Mouse (Mus musculus): ENCODE measurements around the gene Pigm. TPM values are rescaled to one million over a fixed set of nuclear protein-coding genes. Genes with fewer than 3 reads are reported as not detected.

Gene Pigm
- polyA plus RNA-seq (2012; rRNA removed), result 8.2 and 9.1 TPM in 2 replicates

DNA sequence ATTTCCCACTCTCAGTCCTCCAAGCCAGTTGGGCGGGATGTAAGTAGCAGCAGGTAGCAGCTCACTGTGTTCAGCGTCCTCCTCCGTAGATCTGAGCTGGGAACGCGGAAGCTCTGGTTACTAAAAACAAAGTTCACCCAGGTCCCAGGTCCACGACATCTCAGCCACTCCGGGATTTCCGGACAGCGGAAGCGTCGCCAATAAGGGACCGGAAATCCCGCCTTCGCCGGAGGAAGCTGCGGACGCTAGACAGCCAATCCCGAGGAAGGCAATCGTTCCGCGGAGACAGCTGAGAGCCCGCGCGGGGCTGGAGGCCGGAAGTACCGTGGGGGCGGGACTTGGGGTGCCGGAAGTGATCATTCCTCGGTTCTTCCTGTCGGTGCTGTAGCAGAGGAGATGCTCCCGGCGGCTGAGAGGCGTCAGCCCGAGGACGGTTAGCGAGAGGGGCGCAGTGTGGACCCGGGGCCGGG, at the start of gene Pigm:
TSS of gene Pigm (plus strand) at position 349 of the 470 bp plus-strand sequence.
- under 1% methylated on average over 39 of the region's 39 CpGs for WGBS
- no peak for TF ChIP-seq CTCF (IDR thresholded peaks at IDR 0.05; ENCODE audit: insufficient read depth, low read length)
- peak; percentile 94 for TF ChIP-seq POLR2A (IDR thresholded peaks at IDR 0.05; ENCODE audit: borderline replicate concordance, extremely low read depth, low read depth, low read length)
- DNase-seq, result peak; percentile 95
- peaks cover 16% of the 10 kb centered on the region for H3K4me1 ChIP-seq (ENCODE audit: control insufficient read depth, insufficient read depth, low read length)
- peak within 1 kb of the TSS; percentile 86 for H3K4me3 ChIP-seq (replicated peaks; ENCODE audit: extremely low read depth, low read depth, low read length)

DNA sequence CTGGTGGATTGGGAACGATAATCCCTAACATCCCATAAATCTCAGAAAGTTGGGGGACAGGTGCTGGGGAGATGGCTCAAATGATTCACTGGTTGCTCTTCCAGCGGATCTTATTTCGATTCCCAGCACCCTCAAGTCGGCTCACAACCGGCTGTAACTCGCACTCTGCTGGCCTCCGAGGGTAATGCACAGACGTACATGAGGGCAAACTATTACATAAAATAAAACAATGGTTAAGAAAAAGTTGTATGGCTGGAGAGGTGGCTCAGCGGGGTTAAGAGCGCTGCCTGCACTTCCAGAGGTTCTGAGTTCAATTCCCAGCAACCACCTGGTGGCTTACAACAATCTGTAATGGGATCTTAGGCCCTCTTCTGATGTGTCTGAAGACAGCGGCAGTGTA, 49.7 kb upstream of the Pigm start:
- H3K4me3 ChIP-seq (replicated peaks; ENCODE audit: extremely low read depth, low read depth, low read length), result no peak overlapping the region
- TF ChIP-seq CTCF (IDR thresholded peaks at IDR 0.05; ENCODE audit: insufficient read depth, low read length), result no peak
- TF ChIP-seq POLR2A (IDR thresholded peaks at IDR 0.05; ENCODE audit: borderline replicate concordance, extremely low read depth, low read depth, low read length), result no peak
- no peak for DNase-seq
- WGBS, result 54% methylated on average over 11 of the region's 11 CpGs
- H3K4me1 ChIP-seq (ENCODE audit: control insufficient read depth, insufficient read depth, low read length), result peaks cover 6% of the 10 kb centered on the region

DNA sequence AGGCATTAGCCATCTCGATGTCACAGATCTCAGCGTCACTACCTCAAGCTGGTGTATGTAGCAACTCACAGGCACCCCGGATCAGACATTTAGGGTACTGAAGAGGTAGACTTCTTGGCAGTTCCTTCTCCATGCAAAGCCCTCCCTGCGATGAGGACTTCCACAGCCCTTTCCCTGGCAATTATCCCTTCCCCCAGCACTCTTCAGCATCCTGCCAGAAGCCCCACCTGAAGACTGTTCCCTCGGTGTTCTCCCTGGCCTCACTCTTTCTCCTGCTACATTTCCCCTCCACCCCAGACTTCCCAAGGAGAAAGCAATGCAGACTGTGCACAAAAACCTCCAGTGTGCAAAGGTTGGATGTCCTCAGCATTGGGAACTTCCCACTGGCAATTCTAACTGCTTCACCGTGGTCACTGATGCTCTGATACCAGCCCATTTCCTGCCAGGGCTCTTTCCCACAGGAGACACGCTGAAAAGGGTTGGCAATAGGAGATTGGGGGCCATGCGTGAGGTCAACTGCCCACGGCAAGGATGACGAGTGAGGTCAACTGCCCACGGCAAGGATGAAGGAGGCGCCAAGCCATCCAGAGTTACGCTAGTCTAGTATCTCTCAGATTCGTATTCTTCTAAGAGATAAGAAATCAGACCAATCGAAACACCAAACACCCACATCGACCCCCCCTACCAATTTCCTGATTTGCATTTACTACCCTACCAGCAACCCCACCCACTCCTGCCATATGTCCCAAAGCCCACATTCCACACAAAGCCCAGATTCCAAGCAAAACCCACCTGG, 48.9 kb upstream of the Pigm start:
- WGBS, result 78% methylated on average over 16 of the region's 16 CpGs
- DNase-seq, result no peak
- H3K4me3 ChIP-seq (replicated peaks; ENCODE audit: extremely low read depth, low read depth, low read length), result no peak overlapping the region
- no peak for TF ChIP-seq CTCF (IDR thresholded peaks at IDR 0.05; ENCODE audit: insufficient read depth, low read length)
- TF ChIP-seq POLR2A (IDR thresholded peaks at IDR 0.05; ENCODE audit: borderline replicate concordance, extremely low read depth, low read depth, low read length), result no peak
- peaks cover 6% of the 10 kb centered on the region for H3K4me1 ChIP-seq (ENCODE audit: control insufficient read depth, insufficient read depth, low read length)

DNA sequence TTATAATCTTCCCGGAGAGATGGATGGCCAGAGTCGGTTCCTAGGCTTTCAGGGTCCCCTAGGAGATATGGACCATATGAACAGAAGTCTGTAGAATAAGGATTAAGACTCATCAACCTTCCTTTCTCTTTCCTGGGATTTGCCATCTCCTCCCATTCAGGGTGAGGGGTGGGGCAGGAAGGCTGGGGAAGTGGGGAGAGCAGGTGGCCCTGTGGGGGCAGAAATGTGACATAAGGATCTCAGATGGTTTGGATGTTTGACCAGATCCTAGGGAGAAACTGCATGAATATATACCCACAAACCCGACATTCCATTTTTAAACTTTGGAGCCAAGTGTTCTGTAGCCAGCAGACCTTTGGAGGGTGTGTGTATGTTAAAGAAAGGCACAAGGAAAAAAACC, 48.3 kb upstream of the Pigm start:
- peaks cover 6% of the 10 kb centered on the region for H3K4me1 ChIP-seq (ENCODE audit: control insufficient read depth, insufficient read depth, low read length)
- TF ChIP-seq CTCF (IDR thresholded peaks at IDR 0.05; ENCODE audit: insufficient read depth, low read length) (no peak), POLR2A (IDR thresholded peaks at IDR 0.05; ENCODE audit: borderline replicate concordance, extremely low read depth, low read depth, low read length) (no peak)
- DNase-seq, result no peak
- H3K4me3 ChIP-seq (replicated peaks; ENCODE audit: extremely low read depth, low read depth, low read length), result no peak overlapping the region
- 79% methylated on average over 3 of the region's 3 CpGs for WGBS

DNA sequence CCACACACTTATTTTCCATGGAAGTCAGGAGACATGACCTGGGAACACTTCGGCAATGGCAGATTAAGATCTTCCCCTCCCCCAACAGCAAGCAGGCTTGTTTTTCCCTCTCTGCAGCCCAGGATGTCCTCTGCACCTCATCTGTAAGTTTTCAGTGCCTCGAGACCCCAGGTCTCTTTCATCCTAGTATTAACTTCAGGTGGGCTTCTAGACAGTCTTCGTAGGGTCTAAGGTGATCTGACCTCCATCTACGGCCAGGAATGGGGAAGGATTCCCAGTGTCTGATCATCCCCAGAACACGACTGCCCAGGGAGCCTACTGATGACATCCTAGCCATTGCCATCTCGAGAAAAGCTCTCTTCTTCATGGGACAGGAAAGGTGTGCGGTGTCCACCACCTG, 47.9 kb upstream of the Pigm start:
- DNase-seq, result no peak
- WGBS, result 68% methylated on average over 7 of the region's 7 CpGs
- TF ChIP-seq POLR2A (IDR thresholded peaks at IDR 0.05; ENCODE audit: borderline replicate concordance, extremely low read depth, low read depth, low read length) (no peak), CTCF (IDR thresholded peaks at IDR 0.05; ENCODE audit: insufficient read depth, low read length) (no peak)
- H3K4me3 ChIP-seq (replicated peaks; ENCODE audit: extremely low read depth, low read depth, low read length), result no peak overlapping the region
- peaks cover 6% of the 10 kb centered on the region for H3K4me1 ChIP-seq (ENCODE audit: control insufficient read depth, insufficient read depth, low read length)

DNA sequence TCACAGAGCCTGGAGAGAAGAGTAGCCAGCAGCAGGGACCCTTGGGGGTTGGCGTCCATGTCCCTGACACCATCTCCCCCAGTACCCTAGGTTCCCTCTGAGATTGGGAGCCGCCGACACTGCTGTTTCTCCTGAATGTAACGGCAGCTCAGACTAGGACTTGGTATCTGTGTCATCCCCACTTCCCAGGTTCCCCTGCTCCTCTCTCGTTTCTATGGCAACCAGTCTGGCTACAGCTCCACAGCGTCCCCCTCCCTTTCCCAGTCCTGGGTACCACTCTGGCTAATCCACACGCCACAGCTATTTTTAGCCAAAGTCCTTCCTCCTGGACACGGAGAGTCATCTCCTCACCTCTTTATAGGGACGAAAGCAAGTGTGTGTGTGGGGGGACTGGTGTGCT, 47.2 kb upstream of the Pigm start, which contains the start of gene Kcnj9:
TSS of gene Kcnj9 (minus strand) at position 188 of the 400 bp plus-strand sequence.
- peaks cover 6% of the 10 kb centered on the region for H3K4me1 ChIP-seq (ENCODE audit: control insufficient read depth, insufficient read depth, low read length)
- WGBS, result 23% methylated on average over 9 of the region's 9 CpGs
- DNase-seq, result no peak
- TF ChIP-seq POLR2A (IDR thresholded peaks at IDR 0.05; ENCODE audit: borderline replicate concordance, extremely low read depth, low read depth, low read length) (no peak), CTCF (IDR thresholded peaks at IDR 0.05; ENCODE audit: insufficient read depth, low read length) (no peak)
- no peak within 1 kb of the TSS for H3K4me3 ChIP-seq (replicated peaks; ENCODE audit: extremely low read depth, low read depth, low read length)

DNA sequence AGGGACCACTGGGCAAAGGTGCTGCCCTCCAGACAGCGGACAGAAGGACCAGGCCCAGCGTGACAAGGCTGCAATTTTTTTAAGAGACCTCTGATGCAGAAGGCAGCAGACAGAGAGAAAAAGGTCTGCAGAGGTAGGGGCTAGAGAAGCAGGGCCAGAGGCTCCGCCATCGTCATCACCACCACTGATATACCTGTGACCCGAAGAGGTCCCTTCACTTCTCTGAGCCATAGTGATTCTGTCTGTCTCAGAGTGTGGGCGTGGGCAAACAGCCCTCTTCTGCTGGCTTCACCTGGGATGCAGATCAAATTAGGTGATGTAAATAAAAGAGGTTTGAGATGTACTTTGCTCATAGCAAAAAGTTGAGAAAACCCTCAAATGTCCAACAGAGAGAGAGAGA, 46.7 kb upstream of the Pigm start:
- no peak for TF ChIP-seq CTCF (IDR thresholded peaks at IDR 0.05; ENCODE audit: insufficient read depth, low read length)
- WGBS, result 73% methylated on average over 6 of the region's 6 CpGs
- Histone ChIP-seq H3K4me3 (replicated peaks; ENCODE audit: extremely low read depth, low read depth, low read length) (no peak overlapping the region), H3K4me1 (ENCODE audit: control insufficient read depth, insufficient read depth, low read length) (peaks cover 6% of the 10 kb centered on the region)
- DNase-seq, result no peak

DNA sequence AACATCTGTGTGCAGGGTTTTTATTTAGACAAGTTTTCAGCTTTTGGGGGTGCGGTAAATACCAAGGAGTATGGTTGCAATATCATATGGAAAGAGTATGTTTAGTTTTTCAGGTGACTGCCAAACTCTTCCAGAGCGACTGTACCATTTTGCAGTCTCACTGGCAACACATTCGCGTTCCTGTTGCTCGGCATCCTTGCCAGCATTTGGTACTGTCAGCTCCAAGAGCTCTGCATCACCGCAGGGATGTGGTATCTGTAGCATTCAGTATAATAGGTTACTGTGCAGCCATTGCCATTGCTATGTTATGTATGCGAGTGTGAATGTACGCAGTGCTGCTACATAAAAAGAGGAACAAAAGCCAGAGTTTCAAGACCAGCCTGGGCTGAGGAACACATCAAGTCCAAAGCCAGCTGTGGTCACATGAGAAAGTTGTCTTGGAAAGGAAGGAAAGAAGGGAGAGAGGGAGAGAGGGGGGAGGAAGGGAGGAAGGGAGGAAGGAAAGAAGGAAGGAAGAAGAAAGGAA, 44.9 kb upstream of the Pigm start:
- TF ChIP-seq POLR2A (IDR thresholded peaks at IDR 0.05; ENCODE audit: borderline replicate concordance, extremely low read depth, low read depth, low read length) (no peak), CTCF (IDR thresholded peaks at IDR 0.05; ENCODE audit: insufficient read depth, low read length) (no peak)
- DNase-seq, result no peak
- Histone ChIP-seq H3K4me3 (replicated peaks; ENCODE audit: extremely low read depth, low read depth, low read length) (no peak overlapping the region), H3K4me1 (ENCODE audit: control insufficient read depth, insufficient read depth, low read length) (no peaks in the 10 kb centered on the region)
- WGBS, result 72% methylated on average over 8 of the region's 8 CpGs

DNA sequence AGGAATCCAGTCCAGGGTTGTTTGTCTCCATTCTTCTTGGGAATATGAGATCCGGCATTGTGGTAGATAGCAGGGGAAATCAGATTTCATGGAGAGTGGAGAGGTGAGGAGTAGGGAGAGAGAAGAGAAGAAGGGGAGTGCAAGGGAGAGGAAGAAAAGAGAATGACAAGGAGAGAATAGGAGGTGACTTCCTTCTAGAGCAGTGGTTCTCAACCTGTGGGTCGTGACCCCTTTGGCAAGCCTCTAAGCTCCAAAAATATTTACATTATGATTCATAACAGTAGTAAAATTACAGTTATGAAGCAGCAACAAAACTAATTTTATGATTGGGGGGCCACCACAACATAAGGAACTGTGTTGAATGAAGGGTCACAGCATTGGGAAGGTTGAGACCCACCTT, 43.4 kb upstream of the Pigm start:
- Histone ChIP-seq H3K4me3 (replicated peaks; ENCODE audit: extremely low read depth, low read depth, low read length) (no peak overlapping the region), H3K4me1 (ENCODE audit: control insufficient read depth, insufficient read depth, low read length) (no peaks in the 10 kb centered on the region)
- no peak for DNase-seq
- WGBS, result 74% methylated on average over 2 of the region's 2 CpGs
- TF ChIP-seq CTCF (IDR thresholded peaks at IDR 0.05; ENCODE audit: insufficient read depth, low read length) (no peak), POLR2A (IDR thresholded peaks at IDR 0.05; ENCODE audit: borderline replicate concordance, extremely low read depth, low read depth, low read length) (no peak)

DNA sequence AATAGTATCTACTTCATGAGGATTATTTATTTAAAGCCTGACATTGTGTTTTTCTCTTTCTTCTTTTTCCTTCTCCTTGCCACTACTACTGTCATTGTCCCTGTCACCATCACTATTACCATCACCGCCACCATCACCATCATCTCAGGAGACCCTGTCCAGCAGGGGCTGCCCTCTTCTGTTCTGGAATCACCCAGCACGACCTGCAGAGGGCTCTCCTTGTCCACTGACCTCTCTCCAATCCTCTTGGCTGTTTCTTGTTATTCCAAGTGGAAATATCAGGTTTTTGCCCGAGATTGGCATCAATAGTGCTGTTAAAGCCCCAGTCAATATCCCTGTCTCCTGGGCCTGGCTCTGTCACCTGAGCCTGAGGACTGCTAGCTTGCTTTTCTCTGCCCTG, 42.8 kb upstream of the Pigm start:
- no peak for TF ChIP-seq POLR2A (IDR thresholded peaks at IDR 0.05; ENCODE audit: borderline replicate concordance, extremely low read depth, low read depth, low read length)
- TF ChIP-seq CTCF (IDR thresholded peaks at IDR 0.05; ENCODE audit: insufficient read depth, low read length), result peak; percentile 27; the same call in 1 of the 2 replicates
- WGBS, result 26% methylated on average over 3 of the region's 3 CpGs

More for the DNA sequence above, 42.8 kb upstream of the Pigm start:
- no peak overlapping the region for H3K4me3 ChIP-seq (replicated peaks; ENCODE audit: extremely low read depth, low read depth, low read length)
- no peaks in the 10 kb centered on the region for H3K4me1 ChIP-seq (ENCODE audit: control insufficient read depth, insufficient read depth, low read length)
- no peak for DNase-seq
